8 mouse cellular contexts compared by ENCODE assay signal in the genomic region with DNA sequence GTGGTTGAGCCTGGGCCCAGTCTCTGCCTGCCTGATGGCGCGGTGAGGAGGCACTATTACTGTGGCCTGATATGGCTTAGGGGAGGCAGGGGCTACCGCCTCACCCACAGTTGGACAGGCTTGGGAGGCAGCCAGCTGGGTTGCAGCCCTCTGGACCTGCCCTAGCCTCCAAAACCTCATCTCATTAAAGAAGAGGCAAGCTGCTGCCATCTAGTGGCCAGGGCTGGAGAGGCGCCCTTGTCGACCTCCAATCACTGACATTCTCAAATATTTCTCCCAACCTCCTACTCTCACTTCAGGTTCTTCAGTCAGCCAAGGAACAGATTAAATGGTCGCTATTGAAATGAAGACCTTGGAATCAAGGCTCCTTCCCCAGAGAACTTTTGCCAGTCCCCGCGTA. TPM values are rescaled to one million over a fixed set of nuclear protein-coding genes. Genes with fewer than 3 reads are reported as not detected.
DNase-seq lines count a peak whose midpoint lies in the region; TF ChIP-seq lines count a peak whose summit lies in the region.

No protein-coding gene starts in this region.

- H3K36me3 ChIP-seq in myocyte (ENCODE audit: control insufficient read depth, insufficient read depth) = no peaks in the 10 kb centered on the region

- TF ChIP-seq POLR2A in myocyte (IDR thresholded peaks at IDR 0.05; ENCODE audit: insufficient read length, low read depth) = no peak

- no peak overlapping the region for H3ac ChIP-seq in myocyte (ENCODE audit: control insufficient read depth, insufficient read length)

- DNase-seq in 3T3-L1 (ENCODE audit: low read depth, low spot score) = peak; percentile 92
- peak; percentile 90 for DNase-seq in adrenal gland, postnatal 10 days
- DNase-seq in embryo, embryonic 9.5 days (ENCODE audit: extremely low spot score) = peak; percentile 85
- DNase-seq in heart, adult 18-20 months = peak; percentile 90 to 93
- DNase-seq in kidney, adult 8-10 months = peak; percentile 77 to 87
- peak; percentile 81 for DNase-seq in liver
- DNase-seq in spleen, postnatal 4 days (ENCODE audit: low spot score in 2 of 2) = peak; percentile 71 to 89

- H3K79me2 ChIP-seq in myocyte (ENCODE audit: control insufficient read depth, insufficient read depth) = no peaks in the 10 kb centered on the region

- H3K4me2 ChIP-seq in myocyte (ENCODE audit: low read depth) = peak overlapping the region; percentile 93

- no peaks in the 10 kb centered on the region for H3K27me3 ChIP-seq in myocyte (ENCODE audit: control insufficient read depth, insufficient read depth, insufficient read length)

- peak overlapping the region; percentile 28 for H3K4me3 ChIP-seq in myocyte

TF ChIP-seq in myocyte, 11 proteins besides CTCF, POLR2A, EP300 and RAD21:
- TF ChIP-seq MYOD1 (IDR thresholded peaks at IDR 0.05; ENCODE audit: control insufficient read depth in 1 of 3, insufficient read length in 2 of 3, low read depth in 2 of 3) (peak in 1 of 3 experiments; percentile 24), TCF3 (IDR thresholded peaks at IDR 0.05; ENCODE audit: insufficient read length, low read depth) (no peak), POLR2AphosphoS2 (IDR thresholded peaks at IDR 0.05; ENCODE audit: insufficient read length, low read depth) (peak; percentile 53)
TF ChIP-seq in myocyte: peak in this region for 2.

RNA-seq across cellular contexts. Expression of gene Copz2, which starts 10.9 kb away (rescaled TPM):
- total RNA-seq in adrenal gland, postnatal 10 days (2021) = 10 to 100 TPM; 45.5 to 50.3 TPM
- total RNA-seq in heart, adult 18-20 months (2021) = 10 to 100 TPM; 35.5 to 37.3 TPM
- polyA plus RNA-seq in myocyte (2012; fragmentation: generic; extraction: Trizol) = 120 TPM

RNA-seq across cellular contexts. Expression of gene Nfe2l1, which starts 30.8 kb away (rescaled TPM):
- total RNA-seq in adrenal gland, postnatal 10 days (2021) = 100 to 1,000 TPM; 300 to 307 TPM
- total RNA-seq in heart, adult 18-20 months (2021) = 100 to 1,000 TPM; 458 to 487 TPM
- polyA plus RNA-seq in myocyte (2012; fragmentation: generic; extraction: Trizol) = 518 TPM

RNA-seq across cellular contexts. Expression of gene Cdk5rap3, which starts 55.7 kb away (rescaled TPM):
- total RNA-seq in adrenal gland, postnatal 10 days (2021) = 10 to 100 TPM; 54.1 to 54.9 TPM
- 10 to 100 TPM; 23.4 to 25.1 TPM for total RNA-seq in heart, adult 18-20 months (2021)
- polyA plus RNA-seq in myocyte (2012; fragmentation: generic; extraction: Trizol) = 65.8 TPM

Comparison
In these comparisons a context has a peak if more than half of its experiments do, and no peak if none do; other contexts are left out.
1. Peak in every context shown above with its lines: DNase-seq and H3K4me3 ChIP-seq.